Mouse (Mus musculus) E14TG2a.4 (cell line): ENCODE measurements around the gene Fam104a.

ENCODE experiments used
- CTCF ChIP-seq: conservative IDR thresholded peaks from 2 replicates; pipeline ENCODE4 v1.5.1; 2014; ENCODE audit warnings: low read length
- POU5F1 ChIP-seq: IDR thresholded peaks from 2 replicates; pipeline ENCODE4 v1.6.1; 2014; ENCODE audit warnings: low read length, borderline replicate concordance

GRCm38 (mm10) chr11:113619420-113620080 is 64.4 kb downstream of the Fam104a start:
- TF ChIP-seq CTCF (no peak), POU5F1 (no peak)
